Mouse (Mus musculus): ENCODE measurements around the gene Utrn. TPM values are rescaled to one million over a fixed set of nuclear protein-coding genes. Genes with fewer than 3 reads are reported as not detected.

Gene Utrn
- polyA plus RNA-seq, 1 experiment from 2014 or later, result 25.6 TPM

DNA sequence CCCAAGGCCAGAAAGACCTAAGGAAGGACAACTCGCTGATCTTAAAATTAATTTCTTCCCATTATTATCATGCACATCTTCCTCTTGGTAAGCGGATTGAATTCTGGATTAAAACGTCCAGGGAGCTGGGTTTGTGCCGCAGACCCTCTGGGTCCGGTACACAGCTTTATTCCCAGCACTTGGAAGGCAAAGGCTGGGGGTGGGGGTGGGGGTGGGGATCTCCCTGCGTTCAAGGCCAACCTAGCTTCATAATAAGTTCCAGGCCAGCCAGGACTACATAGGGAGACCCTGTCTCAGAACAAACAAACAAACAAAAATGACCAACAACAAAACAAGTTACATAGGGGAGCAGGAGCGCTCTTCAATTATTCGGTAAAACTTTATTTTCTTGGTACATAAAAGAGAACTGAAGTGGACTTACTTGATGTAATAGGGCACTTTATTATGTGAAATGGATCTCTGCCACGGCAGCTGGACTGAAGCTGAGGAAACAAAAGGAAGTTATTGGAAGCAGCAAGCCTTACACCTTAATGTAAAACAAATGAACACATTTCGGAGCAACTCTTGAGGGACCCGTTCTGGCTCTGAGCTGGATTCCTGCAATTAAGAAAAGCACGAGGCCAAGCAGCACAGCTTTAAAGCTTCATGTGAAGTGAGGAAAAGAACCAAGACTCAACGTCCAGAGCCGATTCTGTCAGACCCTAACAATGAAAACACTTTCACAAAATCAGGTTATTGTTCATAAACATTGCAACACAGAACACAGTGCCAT is 394.1 kb downstream of the Utrn start:
- WGBS, result 73% methylated on average over 14 of the region's 14 CpGs
- Histone ChIP-seq H3K36me3 (no peaks in the 10 kb centered on the region), H3K9me3 (no peaks in the 10 kb centered on the region), H3K4me3 (no peak overlapping the region), H3K27ac (replicated peaks) (0 out of 2 replicates have a peak overlapping the region, but pooled peaks have one; percentile 25), H3K27me3 (no peaks in the 10 kb centered on the region), H3K9ac (no peak overlapping the region), H3K4me1 (replicated peaks) (no peaks in the 10 kb centered on the region), H3K4me2 (no peak overlapping the region)
- no peak for ATAC-seq (ENCODE audit: low FRiP score, low read depth)

DNA sequence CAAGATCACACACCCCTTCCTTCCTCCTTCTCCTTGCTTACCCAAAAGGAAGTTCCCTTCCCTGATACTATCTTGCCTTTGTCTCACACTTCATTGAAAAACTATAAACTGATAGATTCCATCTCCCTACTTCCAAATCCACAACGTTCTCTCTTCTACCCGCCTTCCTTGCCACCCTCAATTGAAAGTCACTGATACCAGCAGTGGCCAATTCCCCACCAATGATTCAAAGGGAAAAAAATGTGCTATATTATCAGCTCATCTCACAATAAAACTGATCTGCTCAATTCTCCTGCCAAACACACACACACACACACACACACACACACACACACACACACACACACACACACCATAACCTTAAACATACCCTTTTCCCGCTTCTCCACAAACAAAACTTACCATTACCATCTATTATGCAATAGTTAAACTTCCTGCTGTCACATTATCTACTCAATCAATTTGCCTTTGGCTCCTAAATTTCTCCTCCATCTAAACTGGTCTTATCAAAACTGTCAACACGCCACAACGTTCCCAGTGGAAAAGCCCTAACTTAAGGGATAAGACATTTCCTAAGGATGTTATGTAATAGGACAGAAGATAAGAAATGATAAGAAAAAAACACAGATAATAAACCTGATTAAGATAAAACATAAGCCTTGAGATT is 399.6 kb downstream of the Utrn start:
- 0 out of 2 replicates have a peak, but pooled peaks cover 3% of the 10 kb centered on the region for H3K4me1 ChIP-seq (replicated peaks)
- H3K4me3 ChIP-seq, result no peak overlapping the region
- no peaks in the 10 kb centered on the region for H3K27me3 ChIP-seq
- H3K9ac ChIP-seq, result no peak overlapping the region
- H3K9me3 ChIP-seq, result no peaks in the 10 kb centered on the region
- 88% methylated on average over 5 of the region's 5 CpGs for WGBS
- no peak overlapping the region for H3K4me2 ChIP-seq
- ATAC-seq (ENCODE audit: low FRiP score, low read depth), result no peak
- no peaks in the 10 kb centered on the region for H3K36me3 ChIP-seq
- no peak overlapping the region for H3K27ac ChIP-seq (replicated peaks)

DNA sequence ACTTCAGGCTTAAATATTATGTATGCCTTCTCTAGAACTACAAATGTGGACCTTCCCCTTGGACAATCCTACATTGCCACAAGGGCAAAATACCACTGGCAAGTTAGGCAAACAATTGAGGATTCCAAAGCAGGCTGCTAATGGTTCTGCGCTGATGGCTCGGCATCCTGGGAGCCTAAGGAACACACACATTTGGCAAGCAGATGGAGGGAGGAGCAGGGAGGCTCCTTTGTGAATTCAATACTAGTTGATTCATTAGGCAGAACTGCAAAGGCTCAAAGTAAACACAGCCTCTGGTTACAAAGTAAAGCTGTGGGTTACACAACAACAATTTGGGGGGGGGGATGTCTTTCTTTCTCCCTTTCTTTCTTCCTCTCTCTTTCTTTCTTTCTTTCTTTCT is 401.6 kb downstream of the Utrn start:
- peaks cover 3% of the 10 kb centered on the region; the same call in 1 of the 2 replicates for H3K36me3 ChIP-seq
- 0 out of 2 replicates have a peak, but pooled peaks cover 3% of the 10 kb centered on the region for H3K4me1 ChIP-seq (replicated peaks)
- H3K27me3 ChIP-seq, result no peaks in the 10 kb centered on the region
- WGBS, result 27% methylated on average over 2 of the region's 2 CpGs
- no peak overlapping the region for H3K4me3 ChIP-seq
- no peak for ATAC-seq (ENCODE audit: low FRiP score, low read depth)
- no peak overlapping the region for H3K9ac ChIP-seq
- no peak overlapping the region for H3K27ac ChIP-seq (replicated peaks)
- no peaks in the 10 kb centered on the region for H3K9me3 ChIP-seq
- no peak overlapping the region for H3K4me2 ChIP-seq

DNA sequence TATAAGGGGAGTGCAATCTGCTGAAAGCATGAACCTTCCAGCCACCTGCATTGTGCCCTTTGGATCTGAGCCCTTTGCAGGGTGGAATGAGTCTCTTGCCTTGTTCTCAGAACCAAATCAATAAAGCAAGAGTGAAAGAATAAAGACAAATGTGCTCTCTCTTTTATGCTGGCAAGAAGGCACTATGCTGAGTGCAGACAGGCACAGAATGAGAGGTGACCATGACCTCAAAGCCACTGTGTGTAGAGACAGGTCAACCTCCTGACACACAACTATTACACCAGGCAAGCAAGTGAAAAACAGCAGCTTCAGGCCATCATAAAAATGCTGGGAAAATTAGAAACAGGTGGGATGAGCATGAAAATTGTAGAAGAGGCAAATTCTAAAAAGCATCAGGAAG is 408.2 kb downstream of the Utrn start:
- no peaks in the 10 kb centered on the region for H3K4me1 ChIP-seq (replicated peaks)
- H3K27me3 ChIP-seq, result no peaks in the 10 kb centered on the region
- no peak overlapping the region for H3K4me3 ChIP-seq
- H3K9me3 ChIP-seq, result no peaks in the 10 kb centered on the region
- H3K27ac ChIP-seq (replicated peaks), result no peak overlapping the region
- no peak for ATAC-seq (ENCODE audit: low FRiP score, low read depth)
- H3K4me2 ChIP-seq, result no peak overlapping the region
- peaks cover 4% of the 10 kb centered on the region; the same call in 1 of the 2 replicates for H3K36me3 ChIP-seq
- no peak overlapping the region for H3K9ac ChIP-seq

DNA sequence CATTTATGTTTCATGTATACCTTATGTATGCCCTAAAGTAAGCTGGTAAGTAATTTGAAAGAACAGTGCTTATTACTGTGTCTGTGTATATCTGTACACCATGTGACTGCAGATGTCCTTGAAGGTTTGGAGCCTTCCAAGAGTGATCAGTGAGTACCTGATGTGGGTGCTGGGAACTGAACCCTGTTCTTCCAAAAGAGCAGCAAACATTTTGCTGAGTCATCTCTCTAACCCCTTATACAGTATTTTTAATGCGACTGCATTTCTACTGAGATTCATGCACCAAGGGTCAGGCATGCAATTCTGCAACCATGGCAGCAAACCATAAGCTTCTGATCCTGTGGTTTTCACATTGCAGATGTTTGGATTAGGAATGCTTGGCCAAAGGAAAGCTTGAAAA is 412.3 kb downstream of the Utrn start:
- 78% methylated on average over 1 of the region's 1 CpGs for whole genome bisulfite sequencing
- no peaks in the 10 kb centered on the region for H3K27me3 ChIP-seq
- H3K4me3 ChIP-seq, result no peak overlapping the region
- no peak for ATAC-seq (ENCODE audit: low FRiP score, low read depth)
- H3K4me2 ChIP-seq, result no peak overlapping the region
- no peaks in the 10 kb centered on the region for H3K4me1 ChIP-seq (replicated peaks)
- no peaks in the 10 kb centered on the region for H3K36me3 ChIP-seq
- H3K9ac ChIP-seq, result no peak overlapping the region
- H3K9me3 ChIP-seq, result no peaks in the 10 kb centered on the region
- no peak overlapping the region for H3K27ac ChIP-seq (replicated peaks)

DNA sequence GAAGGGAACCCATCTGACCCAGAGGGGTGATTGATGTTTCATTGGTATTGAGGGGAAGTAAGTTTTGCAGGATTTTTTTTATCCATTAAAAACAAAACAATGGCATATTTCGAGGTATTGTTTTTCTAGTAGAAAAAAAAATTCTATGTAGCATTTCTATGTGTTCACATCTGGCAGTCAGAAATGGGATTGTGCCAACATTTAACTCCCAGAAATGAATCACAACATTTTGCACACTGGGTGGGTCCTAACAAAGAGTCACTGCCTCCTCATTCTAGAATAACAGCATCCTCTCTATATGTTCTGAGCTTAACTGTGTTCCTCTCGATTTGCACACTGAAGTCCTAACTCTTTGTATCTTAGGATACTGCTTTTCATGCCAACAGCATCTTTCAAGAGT is 416.5 kb downstream of the Utrn start:
- no peak overlapping the region for H3K27ac ChIP-seq (replicated peaks)
- no peak overlapping the region for H3K9ac ChIP-seq
- no peaks in the 10 kb centered on the region for H3K36me3 ChIP-seq
- H3K9me3 ChIP-seq, result no peaks in the 10 kb centered on the region
- 95% methylated on average over 2 of the region's 2 CpGs for WGBS
- H3K4me3 ChIP-seq, result no peak overlapping the region
- no peak overlapping the region for H3K4me2 ChIP-seq
- ATAC-seq (ENCODE audit: low FRiP score, low read depth), result no peak
- H3K27me3 ChIP-seq, result no peaks in the 10 kb centered on the region
- H3K4me1 ChIP-seq (replicated peaks), result no peaks in the 10 kb centered on the region

DNA sequence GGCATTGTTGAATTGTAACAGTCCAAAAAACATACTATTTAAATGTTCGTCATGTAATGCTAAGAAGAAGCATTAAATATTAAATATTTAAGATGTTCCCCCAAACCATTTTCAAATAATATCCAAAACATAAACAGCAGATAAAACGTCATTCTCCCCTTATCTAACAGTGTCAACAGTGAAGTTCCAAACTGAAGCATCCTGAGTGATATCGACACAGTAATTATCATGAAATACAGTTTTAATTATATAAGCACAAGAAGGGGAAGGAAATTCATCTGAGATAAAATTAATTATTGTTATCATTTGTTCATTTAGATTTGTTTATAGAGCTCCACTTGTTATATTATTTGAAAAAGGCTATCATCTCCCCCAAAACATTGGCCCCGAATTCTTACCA is 425.0 kb downstream of the Utrn start:
- Histone ChIP-seq H3K4me2 (no peak overlapping the region), H3K27ac (replicated peaks) (no peak overlapping the region), H3K36me3 (peaks cover 19% of the 10 kb centered on the region), H3K9ac (no peak overlapping the region), H3K27me3 (no peaks in the 10 kb centered on the region), H3K4me3 (no peak overlapping the region), H3K9me3 (no peaks in the 10 kb centered on the region), H3K4me1 (replicated peaks) (no peaks in the 10 kb centered on the region)
- 89% methylated on average over 4 of the region's 4 CpGs for WGBS
- no peak for ATAC-seq (ENCODE audit: low FRiP score, low read depth)

DNA sequence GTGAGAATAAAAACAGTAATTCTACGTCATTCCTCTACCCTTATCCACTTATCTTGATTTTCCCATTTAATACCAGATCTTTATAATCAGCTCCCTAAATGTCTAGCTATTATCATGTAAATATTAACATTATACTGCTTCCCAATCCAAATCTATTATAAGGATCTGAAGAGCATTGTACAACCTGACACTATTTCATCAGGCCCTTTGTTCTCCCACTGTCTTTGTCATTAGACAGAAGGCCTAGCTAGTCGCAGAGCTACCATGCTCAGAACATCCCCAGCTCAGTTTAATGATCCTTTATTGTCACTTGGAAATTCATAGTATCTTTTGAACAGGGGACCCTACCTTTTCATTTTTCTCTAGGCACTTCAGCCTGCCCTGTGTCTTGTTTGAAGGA is 436.0 kb downstream of the Utrn start:
- no peak for ATAC-seq (ENCODE audit: low FRiP score, low read depth)
- no peaks in the 10 kb centered on the region for H3K9me3 ChIP-seq
- no peaks in the 10 kb centered on the region for H3K27me3 ChIP-seq
- H3K27ac ChIP-seq (replicated peaks), result no peak overlapping the region
- no peaks in the 10 kb centered on the region for H3K4me1 ChIP-seq (replicated peaks)
- 48% methylated on average over 2 of the region's 2 CpGs for WGBS
- H3K9ac ChIP-seq, result no peak overlapping the region
- no peak overlapping the region for H3K4me3 ChIP-seq
- H3K36me3 ChIP-seq, result no peaks in the 10 kb centered on the region
- H3K4me2 ChIP-seq, result no peak overlapping the region

DNA sequence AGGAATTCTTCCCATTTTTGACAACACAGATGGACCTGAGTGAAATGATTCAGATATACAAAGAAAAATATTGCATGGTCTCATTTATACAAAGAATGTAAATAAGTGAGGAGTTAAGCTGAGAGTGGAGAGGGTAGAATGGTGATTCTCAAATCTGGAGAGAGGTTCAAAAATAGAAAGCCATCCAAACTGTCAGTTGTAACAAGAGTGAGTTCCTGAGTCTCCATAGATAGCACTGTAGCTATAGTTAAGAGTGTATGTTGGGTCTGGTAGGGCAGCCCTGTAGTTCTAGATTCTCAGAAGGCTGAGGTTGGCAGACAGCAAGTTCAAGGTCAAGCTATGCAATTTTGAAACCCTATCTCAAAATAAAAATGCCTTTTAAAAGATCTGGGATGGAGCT is 438.8 kb downstream of the Utrn start:
- Histone ChIP-seq H3K4me3 (no peak overlapping the region), H3K27me3 (no peaks in the 10 kb centered on the region), H3K9ac (no peak overlapping the region), H3K27ac (replicated peaks) (no peak overlapping the region), H3K9me3 (no peaks in the 10 kb centered on the region), H3K4me1 (replicated peaks) (no peaks in the 10 kb centered on the region), H3K4me2 (no peak overlapping the region), H3K36me3 (no peaks in the 10 kb centered on the region)
- ATAC-seq (ENCODE audit: low FRiP score, low read depth), result no peak

DNA sequence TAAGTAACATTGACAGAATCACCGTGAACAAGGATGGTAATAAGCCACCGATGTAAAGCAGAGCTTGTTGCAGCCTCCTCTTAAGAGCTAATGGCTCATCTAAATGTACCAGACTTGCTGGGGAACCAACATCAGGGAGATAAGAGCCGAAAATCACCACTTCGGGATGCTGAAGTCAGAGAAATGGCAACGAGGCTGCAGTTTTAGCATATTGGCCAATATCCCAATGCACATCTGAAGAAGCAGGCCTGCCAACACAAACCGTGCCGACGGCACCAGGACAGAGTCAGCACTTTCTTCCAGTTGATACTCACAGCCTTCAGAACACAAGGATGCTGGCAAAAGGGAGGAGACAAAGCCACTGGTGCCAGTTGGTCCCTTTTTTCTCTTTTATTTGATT is 442.3 kb downstream of the Utrn start:
- H3K4me2 ChIP-seq, result no peak overlapping the region
- no peak overlapping the region for H3K4me3 ChIP-seq
- no peaks in the 10 kb centered on the region for H3K9me3 ChIP-seq
- WGBS, result 77% methylated on average over 8 of the region's 8 CpGs
- no peak overlapping the region for H3K9ac ChIP-seq
- H3K27me3 ChIP-seq, result no peaks in the 10 kb centered on the region
- H3K4me1 ChIP-seq (replicated peaks), result no peaks in the 10 kb centered on the region
- ATAC-seq (ENCODE audit: low FRiP score, low read depth), result no peak
- no peak overlapping the region for H3K27ac ChIP-seq (replicated peaks)
- H3K36me3 ChIP-seq, result no peaks in the 10 kb centered on the region

DNA sequence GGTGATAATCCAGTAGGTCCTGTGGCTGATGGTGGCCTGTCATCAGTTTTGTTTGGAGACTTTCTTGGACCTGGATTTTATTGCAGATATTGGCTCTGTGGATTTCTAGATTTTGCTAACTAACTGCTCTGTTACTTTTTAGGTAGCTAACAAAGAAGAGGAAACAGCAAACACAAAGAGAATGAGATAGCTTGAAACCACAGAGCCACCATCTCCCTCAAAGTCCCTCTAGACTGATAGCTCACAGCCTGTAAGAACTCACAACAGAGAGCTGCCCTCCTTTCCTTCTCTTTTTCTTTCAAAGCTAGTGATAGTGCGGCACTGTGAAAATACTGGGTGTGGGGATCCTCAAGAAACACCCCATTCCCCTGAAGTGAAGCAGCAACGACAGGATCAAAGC is 444.2 kb downstream of the Utrn start:
- Histone ChIP-seq H3K9me3 (no peaks in the 10 kb centered on the region), H3K9ac (no peak overlapping the region), H3K36me3 (no peaks in the 10 kb centered on the region), H3K4me2 (no peak overlapping the region), H3K27ac (replicated peaks) (no peak overlapping the region), H3K4me1 (replicated peaks) (no peaks in the 10 kb centered on the region), H3K27me3 (no peaks in the 10 kb centered on the region), H3K4me3 (no peak overlapping the region)
- WGBS, result 88% methylated on average over 2 of the region's 2 CpGs
- no peak for ATAC-seq (ENCODE audit: low FRiP score, low read depth)

DNA sequence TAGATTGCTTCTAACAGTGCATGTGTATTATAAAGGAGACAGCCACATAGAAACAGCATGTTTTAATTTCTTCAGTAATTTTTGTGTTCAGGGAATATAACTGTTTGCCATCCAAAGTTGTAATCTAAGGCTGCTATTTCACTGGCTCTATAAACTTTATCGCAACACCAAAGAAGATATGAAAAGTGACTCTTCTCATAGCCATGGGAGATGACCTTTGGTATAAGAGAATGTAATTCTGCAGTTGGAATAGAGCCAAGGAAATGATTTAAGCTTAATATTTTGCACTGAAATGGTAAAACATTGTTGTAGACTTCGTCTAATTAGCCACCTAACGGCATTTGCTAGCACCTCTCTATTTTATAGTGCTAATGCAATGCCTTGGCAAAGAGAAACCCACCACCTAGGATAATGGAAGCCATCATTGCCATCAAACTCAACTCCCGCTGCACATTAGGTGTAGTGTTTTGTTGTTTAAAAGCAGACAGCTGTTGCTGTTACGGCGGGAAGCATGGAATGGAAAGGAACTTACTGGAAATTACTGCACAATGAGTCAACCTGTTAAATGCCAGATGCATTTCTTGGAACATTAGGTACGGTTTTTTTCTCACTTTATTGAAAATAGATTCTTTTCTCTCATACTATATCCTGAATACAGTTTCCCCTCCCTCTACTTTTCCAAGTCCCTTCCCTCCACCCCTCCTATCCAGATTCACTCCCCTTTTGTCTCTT is 445.0 kb downstream of the Utrn start:
- ATAC-seq (ENCODE audit: low FRiP score, low read depth), result no peak
- 89% methylated on average over 7 of the region's 7 CpGs for WGBS
- H3K27me3 ChIP-seq, result no peaks in the 10 kb centered on the region
- no peak overlapping the region for H3K4me2 ChIP-seq
- no peaks in the 10 kb centered on the region for H3K9me3 ChIP-seq
- no peak overlapping the region for H3K27ac ChIP-seq (replicated peaks)
- no peak overlapping the region for H3K9ac ChIP-seq
- no peak overlapping the region for H3K4me3 ChIP-seq
- H3K36me3 ChIP-seq, result no peaks in the 10 kb centered on the region
- no peaks in the 10 kb centered on the region for H3K4me1 ChIP-seq (replicated peaks)

All from hindbrain, embryonic 15.5 days (tissue).